ENCODE assay signal across 8 mouse cellular contexts in genomic region chr7:45812921-45813320, GRCm38 (mm10). TPM values are rescaled to one million over a fixed set of nuclear protein-coding genes. Genes with fewer than 3 reads are reported as not detected.
DNase-seq lines count a peak whose midpoint lies in the region; ATAC-seq lines count a peak whose summit lies in the region.
"Had no signal": no experiment of that assay in that cellular context is flagged by ENCODE, and none has a peak within 500 bp of the region (broad histone marks: within the 10 kb centered on the region; RNA-seq: fewer than 3 reads in every experiment).

No protein-coding gene starts in this region.

- no peaks in the 10 kb centered on the region for H3K9me3 ChIP-seq in lung, embryonic 15.5 days
- no peaks in the 10 kb centered on the region for H3K9me3 ChIP-seq in forebrain, embryonic 12.5 days
- H3K9me3 ChIP-seq in limb, embryonic 12.5 days, result no peaks in the 10 kb centered on the region
- no peaks in the 10 kb centered on the region for H3K9me3 ChIP-seq in stomach, embryonic 14.5 days (ENCODE audit: control insufficient read depth, low read depth, low read length)

- peak overlapping the region; percentile 90 for H3K4me3 ChIP-seq in lung, embryonic 15.5 days
- H3K4me3 ChIP-seq in forebrain, embryonic 12.5 days (replicated peaks), result peak overlapping the region; percentile 95
- H3K4me3 ChIP-seq in limb, embryonic 12.5 days (replicated peaks), result peak overlapping the region; percentile 97
- H3K4me3 ChIP-seq in stomach, embryonic 14.5 days (ENCODE audit: low read depth, low read length), result peak overlapping the region; percentile 92

- 79% methylated on average over 8 of the region's 8 CpGs for WGBS in lung, embryonic 15.5 days
- 91% methylated on average over 8 of the region's 8 CpGs for WGBS in forebrain, embryonic 12.5 days
- WGBS in limb, embryonic 12.5 days, result 84% methylated on average over 8 of the region's 8 CpGs
- 76% methylated on average over 8 of the region's 8 CpGs for WGBS in stomach, embryonic 14.5 days

- H3K27me3 ChIP-seq in lung, embryonic 15.5 days, result no peaks in the 10 kb centered on the region
- no peaks in the 10 kb centered on the region for H3K27me3 ChIP-seq in forebrain, embryonic 12.5 days
- H3K27me3 ChIP-seq in limb, embryonic 12.5 days, result no peaks in the 10 kb centered on the region; the same call in 1 of the 2 replicates
- H3K27me3 ChIP-seq in stomach, embryonic 14.5 days (ENCODE audit: control insufficient read depth, insufficient read depth, low read length), result no peaks in the 10 kb centered on the region

- no peak overlapping the region for H3K27ac ChIP-seq in lung, embryonic 15.5 days
- peak overlapping the region; percentile 100; the same call in 1 of the 2 replicates for H3K27ac ChIP-seq in forebrain, embryonic 12.5 days
- peak overlapping the region; percentile 100; the same call in 1 of the 2 replicates for H3K27ac ChIP-seq in limb, embryonic 12.5 days
- H3K27ac ChIP-seq in stomach, embryonic 14.5 days (ENCODE audit: low read length), result no peak overlapping the region

- no peak for ATAC-seq in lung, embryonic 15.5 days (ENCODE audit: borderline replicate concordance, extremely low read depth, low FRiP score, low TSS enrichment)
- no peak for ATAC-seq in forebrain, embryonic 12.5 days (ENCODE audit: low FRiP score)
- ATAC-seq in limb, embryonic 12.5 days (ENCODE audit: insufficient number of reproducible peaks, insufficient read depth, low FRiP score, low TSS enrichment, low read depth), result no peak
- ATAC-seq in stomach, embryonic 14.5 days (ENCODE audit: insufficient number of reproducible peaks, insufficient read depth, low FRiP score, low read depth), result no peak

- H3K9ac ChIP-seq in lung, embryonic 15.5 days, result peak overlapping the region; percentile 100
- H3K9ac ChIP-seq in forebrain, embryonic 12.5 days, result peak overlapping the region; percentile 99
- peak overlapping the region; percentile 99 for H3K9ac ChIP-seq in limb, embryonic 12.5 days (replicated peaks)
- peak overlapping the region; percentile 99 for H3K9ac ChIP-seq in stomach, embryonic 14.5 days (replicated peaks; ENCODE audit: low read depth, low read length)

- H3K36me3 ChIP-seq in lung, embryonic 15.5 days, result peaks cover 50% of the 10 kb centered on the region
- peaks cover 50% of the 10 kb centered on the region for H3K36me3 ChIP-seq in forebrain, embryonic 12.5 days (replicated peaks)
- H3K36me3 ChIP-seq in limb, embryonic 12.5 days, result peaks cover 51% of the 10 kb centered on the region
- peaks cover 48% of the 10 kb centered on the region for H3K36me3 ChIP-seq in stomach, embryonic 14.5 days (ENCODE audit: control insufficient read depth, insufficient read depth, low read length)

- no peak for DNase-seq in lung, postnatal 10 days
- DNase-seq in spleen, postnatal 10 days (ENCODE audit: low spot score in 2 of 2), result no peak
- DNase-seq in adrenal gland, postnatal 14 days, result no peak
- DNase-seq: gastrocnemius, postnatal 25 days had no signal

- H3K4me1 ChIP-seq in lung, embryonic 15.5 days, result peaks cover 21% of the 10 kb centered on the region
- peaks cover 37% of the 10 kb centered on the region for H3K4me1 ChIP-seq in forebrain, embryonic 12.5 days
- H3K4me1 ChIP-seq in limb, embryonic 12.5 days (replicated peaks), result peaks cover 26% of the 10 kb centered on the region
- H3K4me1 ChIP-seq in stomach, embryonic 14.5 days (ENCODE audit: control insufficient read depth, insufficient read depth, low read length), result peaks cover 18% of the 10 kb centered on the region

- H3K4me2 ChIP-seq in lung, embryonic 15.5 days, result peak overlapping the region; percentile 72
- peak overlapping the region; percentile 78 for H3K4me2 ChIP-seq in forebrain, embryonic 12.5 days
- H3K4me2 ChIP-seq in limb, embryonic 12.5 days, result peak overlapping the region; percentile 79
- H3K4me2 ChIP-seq in stomach, embryonic 14.5 days (replicated peaks; ENCODE audit: low read depth, low read length), result peak overlapping the region; percentile 92

RNA-seq across cellular contexts. Expression of gene Cyth2, which starts 1.5 kb away (rescaled TPM):
- polyA plus RNA-seq in lung, embryonic 15.5 days (2015; fragmentation: Nextera tagmentation; extraction: Ambion mirVana), result 115 and 122 TPM in 2 replicates
- 275 and 276 TPM in 2 replicates for polyA plus RNA-seq in forebrain, embryonic 12.5 days (2016; fragmentation: Nextera tagmentation; extraction: Ambion mirVana)
- 171 and 175 TPM in 2 replicates for polyA plus RNA-seq in limb, embryonic 12.5 days (2016; fragmentation: Nextera tagmentation; extraction: Ambion mirVana)
- polyA plus RNA-seq in stomach, embryonic 14.5 days (2014; fragmentation: Nextera tagmentation; extraction: Ambion mirVana), result 89.3 and 92.6 TPM in 2 replicates
- total RNA-seq in adrenal gland, postnatal 14 days (2021), result 97.5 and 114 TPM in 2 replicates

RNA-seq across cellular contexts. Expression of gene Kcnj14, which starts 11.7 kb away (rescaled TPM):
- polyA plus RNA-seq in lung, embryonic 15.5 days (2015; fragmentation: Nextera tagmentation; extraction: Ambion mirVana), result 0.79 and 0.84 TPM in 2 replicates
- 0.73 and 0.95 TPM in 2 replicates for polyA plus RNA-seq in forebrain, embryonic 12.5 days (2016; fragmentation: Nextera tagmentation; extraction: Ambion mirVana)
- 1.6 and 2.2 TPM in 2 replicates for polyA plus RNA-seq in limb, embryonic 12.5 days (2016; fragmentation: Nextera tagmentation; extraction: Ambion mirVana)
- 1.3 and 1.4 TPM in 2 replicates for polyA plus RNA-seq in stomach, embryonic 14.5 days (2014; fragmentation: Nextera tagmentation; extraction: Ambion mirVana)
- total RNA-seq in adrenal gland, postnatal 14 days (2021), result 0.48 and 0.60 TPM in 2 replicates

RNA-seq across cellular contexts. Expression of gene Grwd1, which starts 17.8 kb away (rescaled TPM):
- polyA plus RNA-seq in lung, embryonic 15.5 days (2015; fragmentation: Nextera tagmentation; extraction: Ambion mirVana), result 67.8 and 73.6 TPM in 2 replicates
- polyA plus RNA-seq in forebrain, embryonic 12.5 days (2016; fragmentation: Nextera tagmentation; extraction: Ambion mirVana), result 55.5 and 60.0 TPM in 2 replicates
- polyA plus RNA-seq in limb, embryonic 12.5 days (2016; fragmentation: Nextera tagmentation; extraction: Ambion mirVana), result 75.4 and 78.0 TPM in 2 replicates
- 62.7 and 69.6 TPM in 2 replicates for polyA plus RNA-seq in stomach, embryonic 14.5 days (2014; fragmentation: Nextera tagmentation; extraction: Ambion mirVana)
- 28.0 and 29.9 TPM in 2 replicates for total RNA-seq in adrenal gland, postnatal 14 days (2021)

RNA-seq across cellular contexts. Expression of gene Sult2b1, which starts 28.5 kb away (rescaled TPM):
- 6.1 and 7.8 TPM in 2 replicates for polyA plus RNA-seq in lung, embryonic 15.5 days (2015; fragmentation: Nextera tagmentation; extraction: Ambion mirVana)
- polyA plus RNA-seq in forebrain, embryonic 12.5 days (2016; fragmentation: Nextera tagmentation; extraction: Ambion mirVana), result 1.5 and 1.9 TPM in 2 replicates
- 1.6 and 1.9 TPM in 2 replicates for polyA plus RNA-seq in limb, embryonic 12.5 days (2016; fragmentation: Nextera tagmentation; extraction: Ambion mirVana)
- polyA plus RNA-seq in stomach, embryonic 14.5 days (2014; fragmentation: Nextera tagmentation; extraction: Ambion mirVana), result 2.8 and 3.6 TPM in 2 replicates
- total RNA-seq in adrenal gland, postnatal 14 days (2021), result 0.52 and 1.0 TPM in 2 replicates
- total RNA-seq: gastrocnemius, postnatal 25 days had no signal

RNA-seq across cellular contexts. Expression of gene Lmtk3, which starts 29.4 kb away (rescaled TPM):
- polyA plus RNA-seq in lung, embryonic 15.5 days (2015; fragmentation: Nextera tagmentation; extraction: Ambion mirVana), result 1.1 and 1.4 TPM in 2 replicates
- 10.2 and 10.8 TPM in 2 replicates for polyA plus RNA-seq in forebrain, embryonic 12.5 days (2016; fragmentation: Nextera tagmentation; extraction: Ambion mirVana)
- 3.4 and 4.9 TPM in 2 replicates for polyA plus RNA-seq in limb, embryonic 12.5 days (2016; fragmentation: Nextera tagmentation; extraction: Ambion mirVana)
- 2.5 and 3.3 TPM in 2 replicates for polyA plus RNA-seq in stomach, embryonic 14.5 days (2014; fragmentation: Nextera tagmentation; extraction: Ambion mirVana)
- 7.5 and 9.9 TPM in 2 replicates for total RNA-seq in adrenal gland, postnatal 14 days (2021)

Comparison
In these comparisons a context has a peak if more than half of its experiments do, and no peak if none do; other contexts are left out.
1. H3K27ac ChIP-seq: peak in forebrain, embryonic 12.5 days (single experiment) and limb, embryonic 12.5 days (single experiment); none in lung, embryonic 15.5 days (single experiment) and stomach, embryonic 14.5 days (single experiment).
2. Peak in every context shown above with its lines, with median percentiles within 50 percentile points of each other: H3K4me2 ChIP-seq, H3K4me3 ChIP-seq and H3K9ac ChIP-seq.